Mouse (Mus musculus) forebrain, postnatal 0 days (tissue): ENCODE measurements at regions not wholly inside any gene's neighbourhood (a gene's known extent, or its start where the extent isn't known, plus 50 kb on each side); places are given as distances from the start of the nearest gene placed in this dataset.

ENCODE experiments used
- ATAC-seq: fragments of 200-750 bp; cut with Nextera tagmentation; 2 replicates; pipeline ENCODE4 v1.8.0; 2017; ENCODE audit warnings: mild to moderate bottlenecking, moderate library complexity
- DNase-seq: peaks from one replicate; pipeline ENCODE4 v3.0.0-alpha.2; 2015
- H3K27ac ChIP-seq: fragments of 300-500 bp; sonication (generic); 2 replicates; pipeline ENCODE4 v1.5.1; 2014; ENCODE audit warnings: low read depth, mild to moderate bottlenecking, antibody characterized with exemption, low read length, moderate library complexity, mixed read lengths
- H3K27me3 ChIP-seq: fragments of 300-500 bp; sonication (generic); 2 replicates; pipeline ENCODE4 v1.6.1; 2014; ENCODE audit warnings: mild to moderate bottlenecking, low read length, mixed read lengths; ENCODE audit not compliant: insufficient read depth
- H3K36me3 ChIP-seq: fragments of 300-500 bp; sonication (generic); 2 replicates; pipeline ENCODE4 v1.6.1; 2014; ENCODE audit warnings: mild to moderate bottlenecking, moderate library complexity; ENCODE audit not compliant: insufficient read depth
- H3K4me1 ChIP-seq: fragments of 300-500 bp; sonication (generic); 2 replicates; pipeline ENCODE4 v1.6.1; 2014; ENCODE audit warnings: antibody characterized with exemption; ENCODE audit not compliant: insufficient read depth
- H3K4me2 ChIP-seq: fragments of 300-500 bp; sonication (generic); 2 replicates; pipeline ENCODE4 v1.6.1; 2014; ENCODE audit warnings: low read depth, mild to moderate bottlenecking, moderate library complexity
- H3K4me3 ChIP-seq: fragments of 300-500 bp; sonication (generic); 2 replicates; pipeline ENCODE4 v1.5.1; 2014; ENCODE audit warnings: low read depth, low read length, mixed read lengths
- H3K9ac ChIP-seq: fragments of 300-500 bp; sonication (generic); 2 replicates; pipeline ENCODE4 v1.6.1; 2014; ENCODE audit warnings: mild to moderate bottlenecking
- H3K9me3 ChIP-seq: fragments of 300-500 bp; sonication (generic); 2 replicates; pipeline ENCODE4 v1.6.1; 2016; ENCODE audit warnings: low read length
- CTCF ChIP-seq: sonication (generic); IDR thresholded peaks from 2 replicates; pipeline ENCODE4 v1.5.1; 2016; ENCODE audit warnings: antibody characterized with exemption, control low read depth, low read depth
- WGBS: fragments of 180-500 bp; shearing (Covaris S2); extraction: QIAGEN DNeasy Blood & Tissue Kit; methylation state at CpG from one replicate; pipeline ENCODE4 v1.1.7; 2014; 5-methylcytosine and 5-hydroxymethylcytosine counted together

DNA sequence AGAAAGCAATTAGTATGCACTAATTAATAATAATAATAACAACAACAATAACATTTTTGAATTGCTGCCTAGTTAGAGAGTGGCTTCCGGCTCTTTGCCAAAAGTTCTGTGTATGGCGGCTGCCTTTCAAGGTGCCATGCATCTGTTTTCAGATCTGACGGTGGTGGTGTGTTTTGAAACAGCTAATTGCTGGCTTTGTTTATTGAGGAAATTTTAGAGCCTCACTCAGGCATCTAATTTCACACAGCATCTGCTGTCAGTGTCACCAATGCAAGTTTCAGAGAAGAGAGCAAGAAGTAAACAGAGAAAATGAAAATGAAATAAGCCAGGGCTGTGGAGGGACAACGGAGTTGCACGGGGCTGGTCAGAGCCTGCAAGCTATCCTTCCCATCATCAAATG, 223.2 kb upstream of the Mki67 start:
- Histone ChIP-seq H3K27me3 (no peaks in the 10 kb centered on the region), H3K4me2 (no peak overlapping the region), H3K4me3 (no peak overlapping the region), H3K9me3 (no peaks in the 10 kb centered on the region), H3K27ac (no peak overlapping the region), H3K4me1 (no peaks in the 10 kb centered on the region), H3K36me3 (no peaks in the 10 kb centered on the region), H3K9ac (no peak overlapping the region)
- ATAC-seq (no peak), DNase-seq (peak; percentile 41)
- TF ChIP-seq CTCF = no peak
- WGBS = 28% methylated on average over 5 of the region's 5 CpGs

DNA sequence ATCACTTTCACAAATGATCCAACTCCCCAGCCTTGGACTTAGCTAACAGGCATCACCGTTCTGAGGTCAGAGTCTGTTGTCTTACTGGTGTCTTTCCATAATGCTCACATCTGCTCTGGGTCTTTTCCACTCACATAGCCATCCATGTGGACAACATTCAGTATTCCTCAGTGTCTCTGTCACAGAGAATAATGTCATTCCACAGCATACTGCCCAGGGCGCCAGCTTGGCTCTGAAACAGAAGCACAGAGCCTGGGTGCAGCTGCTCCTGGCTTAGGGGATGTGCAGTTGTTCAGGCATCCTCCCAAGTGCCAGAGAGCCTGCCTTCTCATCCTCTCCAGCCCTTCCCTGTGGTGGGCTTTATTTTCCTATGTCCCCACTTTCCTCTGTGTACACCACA, 226.7 kb upstream of the Mki67 start:
- Histone ChIP-seq H3K27me3 (no peaks in the 10 kb centered on the region), H3K4me1 (no peaks in the 10 kb centered on the region), H3K4me3 (no peak overlapping the region), H3K4me2 (no peak overlapping the region), H3K9me3 (no peaks in the 10 kb centered on the region), H3K9ac (no peak overlapping the region), H3K36me3 (no peaks in the 10 kb centered on the region), H3K27ac (no peak overlapping the region)
- ATAC-seq (no peak), DNase-seq (no peak)
- TF ChIP-seq CTCF = no peak
- 85% methylated on average over 2 of the region's 2 CpGs for WGBS

DNA sequence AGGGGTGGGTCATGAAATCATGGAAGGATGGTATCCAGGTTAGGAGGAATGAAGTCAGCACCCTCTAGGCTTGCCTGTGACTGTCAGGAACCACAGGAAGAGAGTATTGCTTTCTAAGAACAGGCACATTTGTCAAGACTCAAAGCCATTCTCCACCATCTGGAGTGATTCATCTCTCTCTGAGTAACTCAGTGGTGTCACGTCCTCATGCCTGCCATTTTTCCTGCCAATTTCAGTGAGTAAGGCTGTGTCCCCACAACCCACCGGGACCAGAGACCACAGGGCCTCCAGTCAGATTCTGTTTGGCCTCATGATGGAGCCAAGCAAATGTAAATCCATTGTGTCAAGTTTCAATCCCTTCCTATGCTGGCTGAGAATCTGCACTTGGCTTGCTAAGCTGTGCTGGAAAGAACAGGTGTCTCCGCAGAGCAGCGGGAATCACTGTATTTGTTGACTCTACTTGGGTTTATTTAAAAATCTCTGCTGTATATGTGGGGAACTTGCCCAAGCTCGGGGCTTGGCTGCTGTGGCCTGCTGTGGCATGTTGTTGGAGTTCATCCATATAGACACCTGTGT, 230.0 kb upstream of the Mki67 start:
- DNase-seq (peak; percentile 59), ATAC-seq (peak; percentile 38; the same call in 1 of the 2 replicates)
- 48% methylated on average over 5 of the region's 5 CpGs for WGBS
- Histone ChIP-seq H3K9me3 (no peaks in the 10 kb centered on the region), H3K4me1 (no peaks in the 10 kb centered on the region), H3K36me3 (no peaks in the 10 kb centered on the region), H3K9ac (no peak overlapping the region), H3K4me3 (no peak overlapping the region), H3K4me2 (no peak overlapping the region), H3K27me3 (no peaks in the 10 kb centered on the region), H3K27ac (no peak overlapping the region)
- TF ChIP-seq CTCF = no peak

DNA sequence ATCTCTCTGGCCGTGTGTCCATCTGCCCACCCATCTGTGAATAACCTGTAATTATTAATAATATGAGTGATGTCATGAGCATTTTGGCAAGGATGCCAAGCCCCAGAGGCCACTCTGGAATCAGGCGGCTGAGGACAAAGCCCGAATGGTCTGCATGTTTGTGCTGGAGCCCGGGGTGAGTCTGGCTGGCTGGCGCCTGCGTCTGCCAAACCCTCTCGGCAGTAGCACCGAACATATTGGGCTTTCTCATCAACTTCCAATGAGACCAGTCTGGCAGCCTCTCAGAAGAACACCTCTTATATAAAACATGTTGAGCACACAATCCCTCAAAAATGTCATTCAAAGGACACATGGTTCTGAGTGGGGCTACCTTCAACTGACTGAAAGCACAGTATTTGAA, 244.9 kb upstream of the Mki67 start:
- peaks cover 12% of the 10 kb centered on the region for H3K4me1 ChIP-seq
- no peak for TF ChIP-seq CTCF
- H3K27me3 ChIP-seq = no peaks in the 10 kb centered on the region
- no peak overlapping the region for H3K4me3 ChIP-seq
- no peak overlapping the region for H3K4me2 ChIP-seq
- H3K27ac ChIP-seq = no peak overlapping the region
- DNase-seq (peak; percentile 52), ATAC-seq (peak; percentile 56)
- 29% methylated on average over 8 of the region's 8 CpGs for WGBS
- H3K36me3 ChIP-seq = no peaks in the 10 kb centered on the region
- no peaks in the 10 kb centered on the region for H3K9me3 ChIP-seq
- no peak overlapping the region for H3K9ac ChIP-seq

DNA sequence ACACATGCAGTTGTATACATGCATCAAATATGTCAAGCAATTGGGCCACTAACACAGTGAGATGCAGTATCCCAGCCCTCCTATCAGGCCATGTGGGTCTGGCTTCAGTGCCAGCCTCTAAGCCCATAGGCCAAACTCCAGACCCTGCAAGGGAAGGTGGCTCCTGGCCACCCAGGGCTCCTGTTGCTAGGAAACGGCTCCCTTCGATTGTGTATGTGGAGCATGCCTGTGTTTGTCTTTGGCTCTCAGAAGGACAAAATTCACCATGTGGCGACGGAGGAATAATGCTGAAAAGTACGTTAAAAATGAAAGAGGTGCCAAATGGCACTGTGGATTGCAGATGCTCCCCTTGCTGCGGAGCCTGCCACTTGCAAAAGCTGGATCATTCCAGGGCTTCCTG, 249.4 kb upstream of the Mki67 start:
- Histone ChIP-seq H3K4me1 (peaks cover 12% of the 10 kb centered on the region), H3K36me3 (no peaks in the 10 kb centered on the region), H3K9ac (no peak overlapping the region), H3K4me2 (no peak overlapping the region), H3K27me3 (no peaks in the 10 kb centered on the region), H3K4me3 (no peak overlapping the region), H3K9me3 (no peaks in the 10 kb centered on the region), H3K27ac (no peak overlapping the region)
- ATAC-seq (peak; percentile 82), DNase-seq (peak; percentile 73)
- no peak for TF ChIP-seq CTCF
- 18% methylated on average over 6 of the region's 6 CpGs for WGBS

DNA sequence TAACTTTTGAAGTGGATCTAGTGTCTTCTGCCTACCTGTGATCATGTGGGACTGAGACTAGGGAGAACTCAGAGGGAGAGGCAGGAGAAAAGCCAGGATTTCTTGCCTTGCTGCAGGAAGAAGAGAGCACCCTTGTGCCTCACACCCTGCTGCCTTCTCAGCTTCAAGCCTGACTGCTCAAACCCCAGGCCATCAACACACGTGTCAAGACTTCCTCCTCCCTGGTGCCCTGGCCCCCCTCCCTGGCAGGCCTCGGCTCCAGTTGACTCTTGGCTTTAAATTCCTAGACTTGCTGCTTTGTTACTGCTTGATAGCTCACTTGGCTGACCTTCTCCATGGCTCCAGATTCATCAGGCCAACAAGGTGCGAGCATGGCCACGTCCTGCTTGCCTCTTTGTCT, 250.1 kb upstream of the Mki67 start:
- no peak for ATAC-seq
- H3K4me2 ChIP-seq = no peak overlapping the region
- TF ChIP-seq CTCF = no peak
- H3K4me3 ChIP-seq = no peak overlapping the region
- H3K27ac ChIP-seq = no peak overlapping the region
- no peaks in the 10 kb centered on the region for H3K9me3 ChIP-seq
- H3K4me1 ChIP-seq = peaks cover 10% of the 10 kb centered on the region
- no peaks in the 10 kb centered on the region for H3K27me3 ChIP-seq
- no peak overlapping the region for H3K9ac ChIP-seq
- no peak for DNase-seq
- WGBS = 59% methylated on average over 4 of the region's 4 CpGs
- no peaks in the 10 kb centered on the region for H3K36me3 ChIP-seq

DNA sequence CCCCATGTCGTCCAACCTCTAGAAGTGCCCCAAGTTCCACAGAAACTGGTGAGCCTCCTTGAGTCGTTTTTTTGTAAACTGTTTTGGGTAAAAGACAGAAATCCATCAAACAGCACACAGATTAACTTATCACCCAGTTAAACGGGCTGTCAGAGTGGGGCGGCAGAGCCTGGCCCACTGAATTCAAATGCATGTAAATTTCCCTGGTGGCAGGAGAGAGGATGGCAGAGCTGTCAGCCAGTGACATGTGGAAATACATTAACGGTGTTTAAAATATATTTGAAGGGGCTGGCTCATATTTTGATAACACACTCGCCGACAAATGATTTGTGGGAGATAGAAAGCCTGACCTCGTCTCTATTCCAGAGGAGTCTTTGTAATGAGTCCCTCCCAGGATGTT, 252.5 kb upstream of the Mki67 start:
- H3K4me2 ChIP-seq = no peak overlapping the region
- no peak overlapping the region for H3K4me3 ChIP-seq
- H3K9me3 ChIP-seq = no peaks in the 10 kb centered on the region
- H3K36me3 ChIP-seq = no peaks in the 10 kb centered on the region
- no peak overlapping the region for H3K27ac ChIP-seq
- peak; percentile 42; the same call in 1 of the 2 replicates for ATAC-seq
- peaks cover 10% of the 10 kb centered on the region; the same call in 1 of the 2 replicates for H3K4me1 ChIP-seq
- 0 out of 2 replicates have a peak, but pooled peaks have one; percentile 27 for TF ChIP-seq CTCF
- no peaks in the 10 kb centered on the region for H3K27me3 ChIP-seq
- H3K9ac ChIP-seq = no peak overlapping the region
- no peak for DNase-seq
- WGBS = 45% methylated on average over 8 of the region's 8 CpGs

DNA sequence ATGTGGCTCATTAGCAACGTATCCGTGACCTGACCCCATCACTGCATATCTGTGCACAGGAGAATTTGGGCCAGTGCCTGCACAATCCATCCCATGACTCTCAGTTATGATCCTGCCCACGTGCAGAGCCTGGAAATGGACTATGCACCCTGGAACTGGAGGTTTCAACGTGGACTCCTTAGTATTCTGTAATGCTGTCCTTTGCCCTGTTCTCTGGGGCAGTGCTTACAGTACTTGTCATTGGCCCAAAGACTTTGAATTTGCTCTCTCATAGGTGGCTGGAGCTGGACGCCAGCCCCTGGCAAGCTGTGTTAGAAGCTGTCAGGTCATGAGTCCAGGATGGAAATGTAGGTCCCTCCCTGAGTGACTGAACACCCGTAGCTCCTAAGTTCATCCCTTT, 269.9 kb upstream of the Mki67 start:
- H3K9me3 ChIP-seq = no peaks in the 10 kb centered on the region
- ATAC-seq (no peak), DNase-seq (no peak)
- H3K4me1 ChIP-seq = peaks cover 3% of the 10 kb centered on the region; the same call in 1 of the 2 replicates
- H3K4me3 ChIP-seq = no peak overlapping the region
- no peaks in the 10 kb centered on the region for H3K36me3 ChIP-seq
- 85% methylated on average over 6 of the region's 6 CpGs for WGBS
- H3K4me2 ChIP-seq = no peak overlapping the region
- H3K27me3 ChIP-seq = no peaks in the 10 kb centered on the region
- H3K9ac ChIP-seq = no peak overlapping the region
- TF ChIP-seq CTCF = no peak
- no peak overlapping the region for H3K27ac ChIP-seq
